Mouse (Mus musculus): ENCODE results near the gene Rasgrp3.

GRCm38 (mm10) chr17:75461771-75462170 is 26.1 kb downstream of the Rasgrp3 start:
- no peak for TF ChIP-seq CTCF (IDR thresholded peaks at IDR 0.05; ENCODE audit: low read depth)
- no peak for TF ChIP-seq EP300 (optimal IDR thresholded peaks at IDR 0.05)
